Mouse (Mus musculus): Measurements from ENCODE around the gene Ins2.

- TF ChIP-seq CTCF (IDR thresholded peaks at IDR 0.05) (no peak), EP300 (IDR thresholded peaks at IDR 0.05) (no peak)
These were observed 74.9 kb downstream of the Ins2 start for GRCm38 (mm10) chr7:142668328-142668727.

All from lung, postnatal 0 days (tissue).